Comparison of ENCODE assay signal across 20 mouse cellular contexts in the genomic region with DNA sequence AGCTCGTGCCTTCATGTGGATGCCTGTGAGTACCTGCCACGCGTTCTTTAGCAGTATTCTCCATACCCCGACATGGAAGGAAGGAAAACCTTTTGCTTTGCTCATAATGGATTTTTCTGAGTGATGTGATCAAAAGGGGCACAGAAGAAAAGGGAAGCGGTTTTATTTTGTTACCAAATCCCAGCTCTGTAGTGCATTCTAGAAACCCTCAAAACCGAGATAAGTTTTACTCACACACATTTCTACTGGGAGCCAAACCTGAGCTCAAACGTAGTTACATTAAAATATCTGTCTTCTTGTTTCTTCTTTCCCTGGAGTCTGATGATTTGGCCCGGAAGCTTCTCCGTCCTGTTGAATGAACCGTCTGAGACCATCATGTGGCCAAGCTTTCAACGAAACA.
DNase-seq lines count a peak whose midpoint lies in the region; ATAC-seq and TF ChIP-seq lines count a peak whose summit lies in the region.
"Had no signal": no experiment of that assay in that cellular context is flagged by ENCODE, and none has a peak within 500 bp of the region (broad histone marks: within the 10 kb centered on the region; RNA-seq: fewer than 3 reads in every experiment).

No protein-coding gene starts in this region.

- intact Hi-C loops in heart, postnatal 36 days (cut with DNase I): no loop called here
- intact Hi-C loops in left cerebral cortex, postnatal 25 days (cut with DNase I): no loop called here

- no peak overlapping the region for H3K27ac ChIP-seq in heart, embryonic 13.5 days (replicated peaks)
- H3K27ac ChIP-seq in midbrain, embryonic 11.5 days (ENCODE audit: low read depth, low read length): no peak overlapping the region
- no peak overlapping the region for H3K27ac ChIP-seq in midbrain, postnatal 0 days (ENCODE audit: low read depth, low read length)
- H3K27ac ChIP-seq in midbrain, embryonic 15.5 days: peak overlapping the region; percentile 6; the same call in 1 of the 2 replicates
- H3K27ac ChIP-seq: embryonic facial prominence, embryonic 13.5 days; gastrocnemius, adult 2 months; intestine, embryonic 15.5 days had no signal

- no peaks in the 10 kb centered on the region for H3K36me3 ChIP-seq in heart, embryonic 13.5 days
- no peaks in the 10 kb centered on the region for H3K36me3 ChIP-seq in midbrain, embryonic 11.5 days (ENCODE audit: control insufficient read depth, insufficient read depth, low read length)
- no peaks in the 10 kb centered on the region for H3K36me3 ChIP-seq in midbrain, postnatal 0 days (ENCODE audit: insufficient read depth, low read length)
- no peaks in the 10 kb centered on the region for H3K36me3 ChIP-seq in midbrain, embryonic 15.5 days (replicated peaks)
- H3K36me3 ChIP-seq: embryonic facial prominence, embryonic 13.5 days; heart, embryonic 12.5 days; intestine, embryonic 15.5 days had no signal

- H3K9me3 ChIP-seq in heart, embryonic 13.5 days: no peaks in the 10 kb centered on the region
- H3K9me3 ChIP-seq in midbrain, embryonic 11.5 days (ENCODE audit: control insufficient read depth, low read length): no peaks in the 10 kb centered on the region
- H3K9me3 ChIP-seq in midbrain, postnatal 0 days (ENCODE audit: low read length): no peaks in the 10 kb centered on the region
- H3K9me3 ChIP-seq in midbrain, embryonic 15.5 days: no peaks in the 10 kb centered on the region
- H3K9me3 ChIP-seq: embryonic facial prominence, embryonic 13.5 days; heart, embryonic 12.5 days; intestine, embryonic 15.5 days had no signal

- no peak for DNase-seq in heart, postnatal 36 days
- peak; percentile 74 for DNase-seq in midbrain, embryonic 11.5 days (ENCODE audit: low spot score, missing footprints)
- no peak for DNase-seq in midbrain, postnatal 0 days (ENCODE audit: low spot score)
- no peak for DNase-seq in left cerebral cortex, postnatal 25 days (ENCODE audit: low spot score in 2 of 2)
- DNase-seq in spleen, postnatal 36 days (ENCODE audit: low spot score in 2 of 2): no peak
- DNase-seq: adrenal gland, postnatal 14 days; cerebellum, adult 11-12 months; cerebellum, adult 9-10 months; cerebellum, postnatal 25 days; gastrocnemius, adult 2 months; gastrocnemius, postnatal 25 days; heart, postnatal 10 days had no signal

- ATAC-seq in heart, embryonic 13.5 days (ENCODE audit: extremely low read depth, insufficient number of reproducible peaks, low FRiP score, low TSS enrichment): no peak
- ATAC-seq in midbrain, embryonic 11.5 days (ENCODE audit: low FRiP score): no peak
- ATAC-seq in midbrain, postnatal 0 days (ENCODE audit: low FRiP score): no peak
- 0 out of 2 replicates have a peak, but pooled peaks have one; percentile 45 for ATAC-seq in common myeloid progenitor, adult 5-6 weeks (replicated peaks; ENCODE audit: low read depth, poor library complexity, severe bottlenecking)
- ATAC-seq in midbrain, embryonic 15.5 days (replicated peaks): no peak
- ATAC-seq: activated CD4-positive, CD25-positive, alpha-beta regulatory T cell, adult 4 months; intestine, embryonic 15.5 days; Patski had no signal

- no peak overlapping the region for H3K9ac ChIP-seq in heart, embryonic 13.5 days
- no peak overlapping the region for H3K9ac ChIP-seq in midbrain, embryonic 11.5 days (ENCODE audit: low read length)
- H3K9ac ChIP-seq in midbrain, postnatal 0 days (replicated peaks; ENCODE audit: low read length, poor library complexity, severe bottlenecking): no peak overlapping the region
- H3K9ac ChIP-seq in midbrain, embryonic 15.5 days: no peak overlapping the region
- H3K9ac ChIP-seq: embryonic facial prominence, embryonic 13.5 days; heart, embryonic 12.5 days; intestine, embryonic 15.5 days had no signal

- no peak overlapping the region for H3K4me3 ChIP-seq in heart, embryonic 13.5 days
- H3K4me3 ChIP-seq in midbrain, embryonic 11.5 days (ENCODE audit: low read depth, low read length): no peak overlapping the region
- no peak overlapping the region for H3K4me3 ChIP-seq in midbrain, postnatal 0 days (ENCODE audit: low read depth, low read length)
- no peak overlapping the region for H3K4me3 ChIP-seq in midbrain, embryonic 15.5 days
- H3K4me3 ChIP-seq: embryonic facial prominence, embryonic 13.5 days; gastrocnemius, adult 2 months; heart, embryonic 12.5 days; intestine, embryonic 15.5 days had no signal

- no peaks in the 10 kb centered on the region for H3K27me3 ChIP-seq in heart, embryonic 13.5 days (replicated peaks)
- no peaks in the 10 kb centered on the region for H3K27me3 ChIP-seq in midbrain, embryonic 11.5 days (ENCODE audit: control insufficient read depth, insufficient read depth, low read length)
- H3K27me3 ChIP-seq in midbrain, postnatal 0 days (ENCODE audit: insufficient read depth, low read length): no peaks in the 10 kb centered on the region
- H3K27me3 ChIP-seq in midbrain, embryonic 15.5 days (replicated peaks): no peaks in the 10 kb centered on the region
- H3K27me3 ChIP-seq: embryonic facial prominence, embryonic 13.5 days; heart, embryonic 12.5 days; intestine, embryonic 15.5 days; Patski had no signal

- H3K4me1 ChIP-seq in heart, embryonic 13.5 days: peaks cover 21% of the 10 kb centered on the region
- no peaks in the 10 kb centered on the region for H3K4me1 ChIP-seq in midbrain, embryonic 11.5 days (ENCODE audit: control insufficient read depth, insufficient read depth, low read length)
- no peaks in the 10 kb centered on the region for H3K4me1 ChIP-seq in midbrain, postnatal 0 days (ENCODE audit: insufficient read depth, low read length)
- H3K4me1 ChIP-seq in midbrain, embryonic 15.5 days: peaks cover 9% of the 10 kb centered on the region
- H3K4me1 ChIP-seq: embryonic facial prominence, embryonic 13.5 days; intestine, embryonic 15.5 days had no signal

- TF ChIP-seq CTCF in midbrain, postnatal 0 days (IDR thresholded peaks at IDR 0.05): no peak

- 57% methylated on average over 11 of the region's 11 CpGs for WGBS in heart, embryonic 13.5 days
- WGBS in midbrain, embryonic 11.5 days: 79% methylated on average over 11 of the region's 11 CpGs
- WGBS in midbrain, postnatal 0 days: 46% methylated on average over 11 of the region's 11 CpGs
- 57% methylated on average over 11 of the region's 11 CpGs for WGBS in midbrain, embryonic 15.5 days

- 0 out of 2 replicates have a peak overlapping the region, but pooled peaks have one; percentile 11 for H3K4me2 ChIP-seq in heart, embryonic 13.5 days
- H3K4me2 ChIP-seq in midbrain, embryonic 11.5 days: no peak overlapping the region
- no peak overlapping the region for H3K4me2 ChIP-seq in midbrain, postnatal 0 days (ENCODE audit: low read depth, low read length, poor library complexity, severe bottlenecking)
- H3K4me2 ChIP-seq in midbrain, embryonic 15.5 days: no peak overlapping the region
- H3K4me2 ChIP-seq: embryonic facial prominence, embryonic 13.5 days; heart, embryonic 12.5 days; intestine, embryonic 15.5 days had no signal
